Mouse (Mus musculus): Measurements from ENCODE around the gene H1f0.

The H1f0 gene

GRCm38 (mm10) chr15:79040501-79041416 lies 12.5 kb downstream of the H1f0 start:
- DNase-seq: no peak

- DNase-seq: no peak
Measured at GRCm38 (mm10) chr15:79041585-79041984, 13.3 kb downstream of the H1f0 start, which contains the start of gene Galr3. Galr3 (plus strand) TSS chr15:79041885.

- peak; percentile 57 for DNase-seq
Measured at GRCm38 (mm10) chr15:79042721-79043491, 14.7 kb downstream of the H1f0 start.

- DNase-seq: no peak
Measured at GRCm38 (mm10) chr15:79044837-79045236, 16.6 kb downstream of the H1f0 start.

- DNase-seq: no peak
Measured at GRCm38 (mm10) chr15:79048186-79048585, 19.9 kb downstream of the H1f0 start.

GRCm38 (mm10) chr15:79050160-79050845 lies 22.1 kb downstream of the H1f0 start:
- no peak for DNase-seq

GRCm38 (mm10) chr15:79050964-79051363 lies 22.7 kb downstream of the H1f0 start:
- DNase-seq: no peak

- DNase-seq: no peak
Measured at GRCm38 (mm10) chr15:79051461-79052360, 23.5 kb downstream of the H1f0 start.

GRCm38 (mm10) chr15:79052366-79052765 lies 24.1 kb downstream of the H1f0 start:
- DNase-seq: no peak

GRCm38 (mm10) chr15:79056601-79057000 lies 28.4 kb downstream of the H1f0 start:
- no peak for DNase-seq

GRCm38 (mm10) chr15:79057850-79058249 lies 29.6 kb downstream of the H1f0 start:
- DNase-seq: no peak

- DNase-seq: no peak
Measured at GRCm38 (mm10) chr15:79060887-79061565, 32.8 kb downstream of the H1f0 start.

- DNase-seq: peak; percentile 97
Measured at GRCm38 (mm10) chr15:79062376-79063159, 34.3 kb downstream of the H1f0 start, which contains the start of gene Ankrd54. Ankrd54 (minus strand) TSS chr15:79062893.

GRCm38 (mm10) chr15:79063160-79063740 lies 35.0 kb downstream of the H1f0 start:
- DNase-seq: no peak

GRCm38 (mm10) chr15:79065086-79065770 lies 37.0 kb downstream of the H1f0 start:
- no peak for DNase-seq

GRCm38 (mm10) chr15:79066276-79066675 lies 38.0 kb downstream of the H1f0 start:
- DNase-seq: no peak

GRCm38 (mm10) chr15:79067631-79068030 lies 39.4 kb downstream of the H1f0 start:
- DNase-seq: no peak

- DNase-seq: no peak
Measured at GRCm38 (mm10) chr15:79068416-79068815, 40.2 kb downstream of the H1f0 start.
